Mouse (Mus musculus) MEL (cell line): ENCODE data around the gene Tmem80. TPM values are rescaled to one million over a fixed set of nuclear protein-coding genes. Genes with fewer than 3 reads are reported as not detected.

Source experiments
- DNase-seq: peaks from one replicate; pipeline ENCODE4 v3.0.0; 2011; ENCODE audit warnings: low read depth, low spot score
- H3K27ac ChIP-seq: 2 replicates; pipeline ENCODE4 v1.5.1; 2012; ENCODE audit warnings: low read depth, mild to moderate bottlenecking, control low read depth, low read length, moderate library complexity; ENCODE audit not compliant: control insufficient read depth
- H3K27me3 ChIP-seq, 2 experiments: fragments of 150-350 bp in 1 of 2; sonication (generic) in 1 of 2; 2 replicates each; pipeline ENCODE4 v1.6.1; 2012; ENCODE audit warnings: low read length in 2 of 2, mild to moderate bottlenecking in 2 of 2, improper control_type of control experiment in 1 of 2, moderate library complexity in 1 of 2; ENCODE audit not compliant: insufficient read depth in 2 of 2, control insufficient read depth in 1 of 2
- H3K36me3 ChIP-seq, 2 experiments: 2 replicates each; pipeline ENCODE4 v1.6.1; 2012 to 2014; ENCODE audit warnings: low read length in 2 of 2, improper control_type of control experiment in 1 of 2, inconsistent platforms in 1 of 2, mild to moderate bottlenecking in 1 of 2; ENCODE audit not compliant: insufficient read depth in 2 of 2, control insufficient read depth in 1 of 2
- H3K4me1 ChIP-seq, 2 experiments: fragments of 150-350 bp in 1 of 2; sonication (generic) in 1 of 2; 2 replicates each; pipeline ENCODE4 v1.6.1; 2012; ENCODE audit warnings: low read length in 2 of 2, improper control_type of control experiment in 1 of 2, mild to moderate bottlenecking in 1 of 2; ENCODE audit not compliant: insufficient read depth in 2 of 2, control insufficient read depth in 1 of 2
- H3K4me3 ChIP-seq, 2 experiments: fragments of 150-350 bp in 1 of 2; sonication (generic) in 1 of 2; 2 replicates each; pipeline ENCODE4 v1.5.1; 2012; ENCODE audit warnings: low read depth in 2 of 2, low read length in 2 of 2, mild to moderate bottlenecking in 2 of 2, moderate library complexity in 2 of 2, control low read depth in 1 of 2, improper control_type of control experiment in 1 of 2; ENCODE audit not compliant: control insufficient read depth in 1 of 2, insufficient read depth in 1 of 2
- H3K79me2 ChIP-seq: 2 replicates; pipeline ENCODE4 v1.6.1; 2012; ENCODE audit warnings: mild to moderate bottlenecking, low read length, moderate library complexity; ENCODE audit not compliant: control insufficient read depth, poor library complexity, insufficient read depth
- H3K9ac ChIP-seq: 2 replicates; pipeline ENCODE4 v1.6.1; 2012; ENCODE audit warnings: low read depth, mild to moderate bottlenecking, control low read depth, low read length, moderate library complexity; ENCODE audit not compliant: control insufficient read depth, poor library complexity, severe bottlenecking
- H3K9me3 ChIP-seq: fragments of 150-350 bp; sonication (generic); replicated peaks from 2 replicates; pipeline ENCODE4 v1.6.1; 2012; ENCODE audit warnings: mild to moderate bottlenecking, low read length, improper control_type of control experiment, moderate library complexity; ENCODE audit not compliant: insufficient read depth
- BHLHE40 ChIP-seq: IDR thresholded peaks from 2 replicates; pipeline ENCODE4 v1.6.1; 2012; ENCODE audit warnings: low read depth, mild to moderate bottlenecking, inconsistent platforms, low read length, improper control_type of control experiment, borderline replicate concordance
- CHD2 ChIP-seq: IDR thresholded peaks from 2 replicates; pipeline ENCODE4 v1.6.1; 2011; ENCODE audit warnings: low read length, improper control_type of control experiment
- EP300 ChIP-seq, 2 experiments: IDR thresholded peaks; 2 replicates each; pipeline ENCODE4 v1.6.1; 2011; ENCODE audit warnings: improper control_type of control experiment in 2 of 2, low read length in 2 of 2, low read depth in 1 of 2, mild to moderate bottlenecking in 1 of 2
- GABPA ChIP-seq: IDR thresholded peaks from 2 replicates; pipeline ENCODE4 v1.6.1; 2012; ENCODE audit warnings: low read depth, mild to moderate bottlenecking, inconsistent platforms, low read length, improper control_type of control experiment, moderate library complexity
- GATA1 ChIP-seq: IDR thresholded peaks from 2 replicates; pipeline ENCODE4 v1.6.1; 2011; ENCODE audit warnings: low read depth, low read length, improper control_type of control experiment
- HCFC1 ChIP-seq: IDR thresholded peaks from 2 replicates; pipeline ENCODE4 v1.6.1; 2012; ENCODE audit warnings: low read depth, mild to moderate bottlenecking, inconsistent platforms, low read length, improper control_type of control experiment, moderate library complexity
- KAT2A ChIP-seq: conservative IDR thresholded peaks from 2 replicates; pipeline ENCODE4 v1.6.1; 2012; ENCODE audit warnings: low read depth, low read length, improper control_type of control experiment, inconsistent platforms
- MAFK ChIP-seq: IDR thresholded peaks from 2 replicates; pipeline ENCODE4 v1.6.1; 2011; ENCODE audit warnings: low read depth, mild to moderate bottlenecking, low read length, improper control_type of control experiment, borderline replicate concordance
- MAX ChIP-seq: IDR thresholded peaks from 2 replicates; pipeline ENCODE4 v1.6.1; 2011; ENCODE audit warnings: low read length, improper control_type of control experiment
- MAZ ChIP-seq: IDR thresholded peaks from 2 replicates; pipeline ENCODE4 v1.6.1; 2012; ENCODE audit warnings: low read depth, mild to moderate bottlenecking, inconsistent platforms, low read length, improper control_type of control experiment
- MEF2A ChIP-seq: IDR thresholded peaks from 2 replicates; pipeline ENCODE4 v1.6.1; 2014; ENCODE audit warnings: low read depth, mild to moderate bottlenecking, inconsistent platforms, low read length, improper control_type of control experiment; ENCODE audit not compliant: poor library complexity, insufficient replicate concordance, severe bottlenecking; ENCODE audit errors: extremely low read depth
- MXI1 ChIP-seq: IDR thresholded peaks from 2 replicates; pipeline ENCODE4 v1.6.1; 2011; ENCODE audit warnings: mild to moderate bottlenecking, low read depth, low read length, improper control_type of control experiment
- MYB ChIP-seq: IDR thresholded peaks from 2 replicates; pipeline ENCODE4 v1.6.1; 2011; ENCODE audit warnings: mild to moderate bottlenecking, low read depth, low read length, improper control_type of control experiment
- MYC ChIP-seq: IDR thresholded peaks from 2 replicates; pipeline ENCODE4 v1.6.1; 2011; ENCODE audit warnings: low read depth, mild to moderate bottlenecking, low read length, improper control_type of control experiment, moderate library complexity
- NELFE ChIP-seq: IDR thresholded peaks from 2 replicates; pipeline ENCODE4 v1.6.1; 2011; ENCODE audit warnings: low read depth, low read length, improper control_type of control experiment
- NRF1 ChIP-seq: IDR thresholded peaks from 2 replicates; pipeline ENCODE4 v1.6.1; 2014; ENCODE audit warnings: low read depth, mild to moderate bottlenecking, inconsistent platforms, low read length, improper control_type of control experiment, moderate library complexity; ENCODE audit not compliant: poor library complexity, insufficient read depth, severe bottlenecking
- POLR2A ChIP-seq, 2 experiments: IDR thresholded peaks; 2 replicates each; pipeline ENCODE4 v1.6.1; 2011 to 2012; ENCODE audit warnings: low read length in 2 of 2, mild to moderate bottlenecking in 2 of 2, control low read depth in 1 of 2, improper control_type of control experiment in 1 of 2, low read depth in 1 of 2, moderate library complexity in 1 of 2; ENCODE audit not compliant: control insufficient read depth in 1 of 2, insufficient read depth in 1 of 2, poor library complexity in 1 of 2
- POLR2AphosphoS2 ChIP-seq: IDR thresholded peaks from 2 replicates; pipeline ENCODE4 v1.6.1; 2011; ENCODE audit warnings: low read length, improper control_type of control experiment
- RCOR1 ChIP-seq: IDR thresholded peaks from 2 replicates; pipeline ENCODE4 v1.6.1; 2012; ENCODE audit warnings: low read depth, mild to moderate bottlenecking, inconsistent platforms, low read length, improper control_type of control experiment
- SIN3A ChIP-seq: IDR thresholded peaks from 2 replicates; pipeline ENCODE4 v1.6.1; 2012; ENCODE audit warnings: low read length, improper control_type of control experiment, inconsistent platforms
- SMC3 ChIP-seq: IDR thresholded peaks from 2 replicates; pipeline ENCODE4 v1.6.1; 2011; ENCODE audit warnings: low read depth, low read length, improper control_type of control experiment
- TAL1 ChIP-seq: IDR thresholded peaks from 2 replicates; pipeline ENCODE4 v1.6.1; 2012; ENCODE audit warnings: mild to moderate bottlenecking, inconsistent platforms, low read length, moderate library complexity, mixed read lengths
- TBP ChIP-seq: IDR thresholded peaks from 2 replicates; pipeline ENCODE4 v1.8.0; 2011; ENCODE audit warnings: low read depth, low read length, improper control_type of control experiment
- TCF12 ChIP-seq: IDR thresholded peaks from 2 replicates; pipeline ENCODE4 v1.6.1; 2014; ENCODE audit warnings: low read depth, mild to moderate bottlenecking, inconsistent platforms, low read length, improper control_type of control experiment, moderate library complexity
- USF1 ChIP-seq: IDR thresholded peaks from 2 replicates; pipeline ENCODE4 v1.6.1; 2014; ENCODE audit warnings: low read depth, mild to moderate bottlenecking, inconsistent platforms, low read length, improper control_type of control experiment, moderate library complexity
- USF2 ChIP-seq, 2 experiments: IDR thresholded peaks; 2 replicates each; pipeline ENCODE4 v1.6.1; 2011 to 2012; ENCODE audit warnings: improper control_type of control experiment in 2 of 2, low read length in 2 of 2, borderline replicate concordance in 1 of 2, inconsistent platforms in 1 of 2, low read depth in 1 of 2, mild to moderate bottlenecking in 1 of 2; ENCODE audit not compliant: insufficient read depth in 1 of 2
- ZC3H11A ChIP-seq: IDR thresholded peaks from 2 replicates; pipeline ENCODE4 v1.6.1; 2012; ENCODE audit warnings: low read depth, mild to moderate bottlenecking, inconsistent platforms, low read length, improper control_type of control experiment
- ZNF384 ChIP-seq: IDR thresholded peaks from 2 replicates; pipeline ENCODE4 v1.6.1; 2012; ENCODE audit warnings: low read depth, mild to moderate bottlenecking, inconsistent platforms, low read length, improper control_type of control experiment
- polyA plus RNA-seq, 2 experiments: library from polyadenylated mRNA; stranded (reverse) in 1 of 2; unstranded in 1 of 2; fragments of >175 nt in 1 of 2; fragments of >200 nt in 1 of 2; gene quantifications; 2 replicates each; pipeline versions ENCODE4 v1.2.1 to v1.2.4; 2012; ENCODE audit warnings: low replicate concordance in 2 of 2, low read depth in 1 of 2; ENCODE audit not compliant: insufficient read length in 2 of 2, insufficient read depth in 1 of 2, missing spikeins in 1 of 2
- total RNA-seq: library from RNA; depleted of rRNA; stranded (reverse); fragments of 300-350 nt; gene quantifications from 2 replicates; pipeline ENCODE4 v1.2.3, GENCODE M21; 2012

Tmem80 gene
- total and polyA plus RNA-seq, 3 experiments = 12.3 to 27.7 TPM; not detected in 1

DNA sequence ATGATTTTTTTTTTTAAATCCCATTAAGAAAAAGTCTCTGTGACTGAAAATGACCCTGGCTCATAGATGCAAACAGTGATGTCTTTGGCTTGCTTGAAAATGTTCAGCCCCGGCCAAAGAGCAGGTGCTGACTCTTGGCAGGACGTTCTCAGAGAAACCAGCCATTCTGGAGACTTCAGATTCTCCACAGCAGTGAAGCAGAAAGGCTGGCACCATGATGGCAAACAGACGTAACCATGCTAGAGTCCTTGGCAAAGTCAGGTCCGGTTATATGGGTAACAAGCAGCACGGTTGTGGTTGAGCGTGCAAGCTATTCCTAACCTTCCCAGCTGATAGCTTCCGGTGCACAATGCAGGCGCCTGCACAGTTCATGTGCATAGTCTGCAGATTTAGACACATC, 28.4 kb upstream of the Tmem80 start:
- H3K27me3 ChIP-seq = no peaks in the 10 kb centered on the region
- no peak overlapping the region for H3K27ac ChIP-seq
- TF ChIP-seq USF1 (no peak), KAT2A (no peak), SMC3 (no peak), POLR2AphosphoS2 (no peak), EP300 (IDR thresholded peaks at IDR 0.05; ENCODE audit: low read depth in 1 of 2, low read length in 2 of 2) (no peak), BHLHE40 (no peak), ZNF384 (no peak), TBP (no peak), MYB (no peak), POLR2A (IDR thresholded peaks at IDR 0.05; ENCODE audit: control insufficient read depth in 1 of 2, insufficient read depth in 1 of 2, low read depth in 1 of 2, low read length in 2 of 2, poor library complexity in 1 of 2) (no peak), CHD2 (no peak), MEF2A (no peak), MYC (no peak)
- H3K9me3 ChIP-seq = no peaks in the 10 kb centered on the region
- H3K79me2 ChIP-seq = no peaks in the 10 kb centered on the region
- DNase-seq = no peak
- H3K4me1 ChIP-seq = no peaks in the 10 kb centered on the region
- H3K9ac ChIP-seq = no peak overlapping the region
- no peaks in the 10 kb centered on the region; a peak in 1 of 4 replicates for H3K36me3 ChIP-seq
- no peak overlapping the region for H3K4me3 ChIP-seq

DNA sequence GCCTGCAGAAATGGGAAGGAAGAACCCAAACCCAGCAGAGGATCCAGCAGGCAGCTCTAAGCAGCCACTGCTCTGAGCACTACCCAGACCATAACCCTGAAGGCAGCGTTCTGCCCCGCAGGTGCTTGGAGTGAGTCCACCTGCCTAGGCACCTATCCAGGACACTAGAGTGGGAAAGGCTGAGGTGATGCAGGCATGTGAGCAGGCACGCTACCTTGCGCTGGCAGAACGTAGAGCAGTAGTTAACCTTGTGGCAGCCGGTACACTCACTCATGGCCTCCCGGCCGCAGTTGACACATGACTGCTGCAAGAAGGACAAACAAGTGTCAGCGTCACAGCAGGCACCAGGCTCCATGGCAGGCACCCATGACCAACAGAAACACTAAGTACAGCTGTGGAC, 26.2 kb upstream of the Tmem80 start:
- Histone ChIP-seq H3K4me1 (no peaks in the 10 kb centered on the region), H3K9me3 (no peaks in the 10 kb centered on the region), H3K36me3 (peaks cover 0 to 4% of the 10 kb centered on the region in 2 experiments; a peak in 2 of 4 replicates), H3K4me3 (no peak overlapping the region), H3K27ac (no peak overlapping the region), H3K9ac (no peak overlapping the region), H3K27me3 (no peaks in the 10 kb centered on the region), H3K79me2 (no peaks in the 10 kb centered on the region)
- TF ChIP-seq SMC3 (no peak), USF2 (IDR thresholded peaks at IDR 0.05; ENCODE audit: borderline replicate concordance in 1 of 2, insufficient read depth in 1 of 2, low read depth in 1 of 2, low read length in 2 of 2) (no peak), RCOR1 (no peak), MYB (no peak), NELFE (no peak), USF1 (no peak), GATA1 (no peak), TCF12 (no peak), KAT2A (no peak), TAL1 (no peak), MAX (no peak), TBP (no peak), GABPA (no peak), MAZ (no peak), MAFK (no peak), HCFC1 (no peak), NRF1 (no peak), ZC3H11A (no peak), SIN3A (no peak), MXI1 (no peak)
- no peak for DNase-seq
